Mouse (Mus musculus) Patski (cell line): ENCODE measurements at regions not wholly inside any gene's neighbourhood (a gene's known extent, or its start where the extent isn't known, plus 50 kb on each side); places are given as distances from the start of the nearest gene placed in this dataset.

Experiments
- ATAC-seq: fragments of 100-300 bp; one replicate; pipeline ENCODE4 v1.8.0; 2021
- CTCF ChIA-PET: fragments of 350-600 bp; sonication (Branson Sonifier 250); formaldehyde crosslinking; loops from one replicate; lab custom pipeline; 2022; ENCODE audit warnings: inconsistent platforms; lab: Charles Lee
- POLR2A ChIA-PET: fragments of 350-600 bp; sonication (Branson Sonifier 250); formaldehyde crosslinking; loops from one replicate; lab custom pipeline; 2022; ENCODE audit warnings: antibody characterized with exemption, inconsistent platforms; lab: Charles Lee
- DNase-seq: peaks from one replicate; pipeline ENCODE4 v3.0.0-alpha.2; 2011; ENCODE audit warnings: low read depth, low spot score
- H3K27me3 ChIP-seq: fragments of 371-371 bp; one replicate; pipeline ENCODE4 v1.5.1; 2021
- CTCF ChIP-seq: fragments of 100-300 bp; IDR thresholded peaks from one replicate; pipeline ENCODE4 v1.5.1; 2021
- in situ Hi-C: fragments of 300-500 bp; cut with MboI; formaldehyde crosslinking; loops from 3 replicates; pipeline ENCODE4 v1.11.1; 2018; ENCODE audit warnings: low pct_unique_long_range_greater_than_20kb, mixed read lengths

GRCm38 (mm10) chr10:46403883-46404282 is 826.3 kb downstream of the Hace1 start:
- ChIA-PET POLR2A (no interaction called here), CTCF (no interaction called here)
- ATAC-seq (no peak), DNase-seq (no peak)
- in situ Hi-C loops: no loop called here
- H3K27me3 ChIP-seq: no peaks in the 10 kb centered on the region
- no peak for TF ChIP-seq CTCF
